Mouse (Mus musculus) thymus, adult 2 months (tissue): ENCODE measurements around the gene Kcnq1.

Experiments used
- CTCF ChIP-seq: fragments of 200-500 bp; IDR thresholded peaks from 2 replicates; pipeline ENCODE4 v1.5.1; 2012; ENCODE audit warnings: mild to moderate bottlenecking, control low read depth, low read length, moderate library complexity, borderline replicate concordance; ENCODE audit not compliant: control insufficient read depth, poor library complexity, insufficient read depth; ENCODE audit errors: extremely low read depth
- POLR2A ChIP-seq: fragments of 200-500 bp; IDR thresholded peaks from 2 replicates; pipeline ENCODE4 v1.6.1; 2012; ENCODE audit warnings: mild to moderate bottlenecking, low read length, control low read depth, moderate library complexity; ENCODE audit not compliant: control insufficient read depth, poor library complexity, insufficient read depth; ENCODE audit errors: extremely low read depth

- TF ChIP-seq CTCF (no peak), POLR2A (no peak)
Observed at GRCm38 (mm10) chr7:143432631-143433030, 326.5 kb downstream of the Kcnq1 start.
